7 mouse cellular contexts compared by ENCODE assay signal in genomic region chr4:40948160-40948708, GRCm38 (mm10). TPM values are rescaled to one million over a fixed set of nuclear protein-coding genes. Genes with fewer than 3 reads are reported as not detected.
DNase-seq lines count a peak whose midpoint lies in the region; ATAC-seq lines count a peak whose summit lies in the region.

Gene Bag1, minus strand, starts transcription at chr4:40948294.
Gene Chmp5, plus strand, starts transcription at chr4:40948407.

- H3K4me1 ChIP-seq in embryonic facial prominence, embryonic 12.5 days: peaks cover 20% of the 10 kb centered on the region
- H3K4me1 ChIP-seq in limb, embryonic 11.5 days (ENCODE audit: control insufficient read depth, insufficient read depth, low read length): peaks cover 7% of the 10 kb centered on the region; the same call in 1 of the 2 replicates
- peaks cover 17% of the 10 kb centered on the region for H3K4me1 ChIP-seq in midbrain, embryonic 14.5 days (ENCODE audit: control insufficient read depth, insufficient read depth, low read length)

- H3K4me3 ChIP-seq in embryonic facial prominence, embryonic 12.5 days: peak within 1 kb of the TSS; percentile 88
- peak within 1 kb of the TSS; percentile 81 for H3K4me3 ChIP-seq in limb, embryonic 11.5 days (ENCODE audit: low read depth, low read length)
- H3K4me3 ChIP-seq in midbrain, embryonic 14.5 days (replicated peaks; ENCODE audit: low read depth, low read length): peak within 1 kb of the TSS; percentile 85

- peak; percentile 96 for ATAC-seq in embryonic facial prominence, embryonic 12.5 days (ENCODE audit: insufficient number of reproducible peaks, insufficient read depth, low FRiP score, low TSS enrichment)
- peak; percentile 98 for ATAC-seq in limb, embryonic 11.5 days (ENCODE audit: insufficient number of reproducible peaks, low FRiP score, low TSS enrichment, low read depth)
- ATAC-seq in midbrain, embryonic 14.5 days (ENCODE audit: low FRiP score, low TSS enrichment): peak; percentile 99

- peak; percentile 99 for DNase-seq in adrenal gland, postnatal 25 days
- DNase-seq in heart, adult 11 months: peak; percentile 100
- DNase-seq in kidney, adult 18-20 months: peak; percentile 99
- DNase-seq in limb, embryonic 11.5 days (ENCODE audit: low spot score): peak; percentile 99
- peak; percentile 99 for DNase-seq in midbrain, embryonic 14.5 days
- peak; percentile 97 to 99 for DNase-seq in spleen, adult 18-20 months

- no peaks in the 10 kb centered on the region for H3K9me3 ChIP-seq in embryonic facial prominence, embryonic 12.5 days
- H3K9me3 ChIP-seq in limb, embryonic 11.5 days (ENCODE audit: control insufficient read depth, low read length): no peaks in the 10 kb centered on the region
- no peaks in the 10 kb centered on the region for H3K9me3 ChIP-seq in midbrain, embryonic 14.5 days (ENCODE audit: control insufficient read depth, low read length)

- H3K9ac ChIP-seq in embryonic facial prominence, embryonic 12.5 days: peak within 1 kb of the TSS; percentile 90
- H3K9ac ChIP-seq in limb, embryonic 11.5 days (ENCODE audit: low read length): peak within 1 kb of the TSS; percentile 89
- H3K9ac ChIP-seq in midbrain, embryonic 14.5 days (replicated peaks; ENCODE audit: low read length): peak within 1 kb of the TSS; percentile 86

- peak within 1 kb of the TSS; percentile 83 for H3K27ac ChIP-seq in embryonic facial prominence, embryonic 12.5 days
- H3K27ac ChIP-seq in limb, embryonic 11.5 days (replicated peaks; ENCODE audit: low read depth, low read length): peak within 1 kb of the TSS; percentile 32; the same call in 1 of the 2 replicates
- peak within 1 kb of the TSS; percentile 84 for H3K27ac ChIP-seq in midbrain, embryonic 14.5 days (replicated peaks; ENCODE audit: low read depth, low read length)

- peak within 1 kb of the TSS; percentile 89 for H3K4me2 ChIP-seq in embryonic facial prominence, embryonic 12.5 days (replicated peaks)
- peak within 1 kb of the TSS; percentile 67 for H3K4me2 ChIP-seq in limb, embryonic 11.5 days (ENCODE audit: low read depth, severe bottlenecking)
- H3K4me2 ChIP-seq in midbrain, embryonic 14.5 days (ENCODE audit: low read length): peak within 1 kb of the TSS; percentile 66

- no peaks in the 10 kb centered on the region for H3K27me3 ChIP-seq in embryonic facial prominence, embryonic 12.5 days
- H3K27me3 ChIP-seq in limb, embryonic 11.5 days (ENCODE audit: control insufficient read depth, insufficient read depth, low read length): no peaks in the 10 kb centered on the region
- no peaks in the 10 kb centered on the region for H3K27me3 ChIP-seq in midbrain, embryonic 14.5 days (ENCODE audit: control insufficient read depth, insufficient read depth, low read length)

- peaks cover 43% of the 10 kb centered on the region for H3K36me3 ChIP-seq in embryonic facial prominence, embryonic 12.5 days
- no peaks in the 10 kb centered on the region; the same call in 1 of the 2 replicates for H3K36me3 ChIP-seq in limb, embryonic 11.5 days (ENCODE audit: control insufficient read depth, insufficient read depth, low read length)
- peaks cover 52% of the 10 kb centered on the region for H3K36me3 ChIP-seq in midbrain, embryonic 14.5 days (ENCODE audit: control insufficient read depth, insufficient read depth, low read length)

- WGBS in embryonic facial prominence, embryonic 12.5 days: 1% methylated on average over 50 of the region's 50 CpGs
- WGBS in limb, embryonic 11.5 days: under 1% methylated on average over 42 of the region's 50 CpGs
- under 1% methylated on average over 50 of the region's 50 CpGs for WGBS in midbrain, embryonic 14.5 days

RNA-seq across cellular contexts. Expression of gene Bag1, which starts in this region (rescaled TPM):
- total RNA-seq in adrenal gland, postnatal 25 days (2021): 276 and 283 TPM in 2 replicates
- 252 and 253 TPM in 2 replicates for polyA plus RNA-seq in embryonic facial prominence, embryonic 12.5 days (2016; fragmentation: Nextera tagmentation; extraction: Ambion mirVana)
- 254 and 256 TPM in 2 replicates for polyA plus RNA-seq in limb, embryonic 11.5 days (2014; fragmentation: Nextera tagmentation; extraction: Ambion mirVana)
- 203 and 204 TPM in 2 replicates for polyA plus RNA-seq in midbrain, embryonic 14.5 days (2014; fragmentation: Nextera tagmentation; extraction: Ambion mirVana)

RNA-seq across cellular contexts. Expression of gene Chmp5, which starts in this region (rescaled TPM):
- 103 and 105 TPM in 2 replicates for total RNA-seq in adrenal gland, postnatal 25 days (2021)
- polyA plus RNA-seq in embryonic facial prominence, embryonic 12.5 days (2016; fragmentation: Nextera tagmentation; extraction: Ambion mirVana): 105 and 110 TPM in 2 replicates
- polyA plus RNA-seq in limb, embryonic 11.5 days (2014; fragmentation: Nextera tagmentation; extraction: Ambion mirVana): 110 and 115 TPM in 2 replicates
- 172 and 186 TPM in 2 replicates for polyA plus RNA-seq in midbrain, embryonic 14.5 days (2014; fragmentation: Nextera tagmentation; extraction: Ambion mirVana)

Comparison
In these comparisons a context has a peak if more than half of its experiments do, and no peak if none do; other contexts are left out.
1. Peak in every context shown above with its lines: DNase-seq, ATAC-seq, H3K4me3 ChIP-seq and H3K27ac ChIP-seq.
2. H3K27ac ChIP-seq: peak in every context shown above with its lines; median percentile 84 in midbrain, embryonic 14.5 days; 83 in embryonic facial prominence, embryonic 12.5 days; 32 in limb, embryonic 11.5 days.